Mouse (Mus musculus) hindbrain, embryonic 16.5 days (tissue): ENCODE results near the gene Slc5a10. TPM values are rescaled to one million over a fixed set of nuclear protein-coding genes. Genes with fewer than 3 reads are reported as not detected.
A peak's percentile ranks its signal among the peaks of the same experiment; 100 is the strongest.

Experiments
- ATAC-seq: fragments of 200-750 bp; cut with Nextera tagmentation; 2 replicates; pipeline ENCODE4 v1.8.0; 2017; ENCODE audit warnings: moderate TSS enrichment, moderate library complexity
- H3K27ac ChIP-seq: fragments of 300-500 bp; sonication (generic); 2 replicates; pipeline ENCODE4 v1.5.1; 2014; ENCODE audit warnings: low read depth, mild to moderate bottlenecking, control low read depth, low read length, moderate library complexity
- H3K27me3 ChIP-seq: fragments of 300-500 bp; sonication (generic); replicated peaks from 2 replicates; pipeline ENCODE4 v1.6.1; 2014; ENCODE audit warnings: low read length; ENCODE audit not compliant: control insufficient read depth, insufficient read depth
- H3K36me3 ChIP-seq: fragments of 300-500 bp; sonication (generic); 2 replicates; pipeline ENCODE4 v1.6.1; 2014; ENCODE audit warnings: mild to moderate bottlenecking, low read length, moderate library complexity, mixed read lengths; ENCODE audit not compliant: control insufficient read depth, insufficient read depth
- H3K4me1 ChIP-seq: fragments of 300-500 bp; sonication (generic); 2 replicates; pipeline ENCODE4 v1.6.1; 2014; ENCODE audit warnings: low read depth, low read length; ENCODE audit not compliant: control insufficient read depth, insufficient read depth
- H3K4me2 ChIP-seq: fragments of 300-500 bp; sonication (generic); 2 replicates; pipeline ENCODE4 v1.6.1; 2014; ENCODE audit warnings: mild to moderate bottlenecking, low read length, control low read depth, moderate library complexity
- H3K4me3 ChIP-seq: fragments of 300-500 bp; sonication (generic); 2 replicates; pipeline ENCODE4 v1.5.1; 2014; ENCODE audit warnings: mild to moderate bottlenecking, low read length, control low read depth, moderate library complexity
- H3K9ac ChIP-seq: fragments of 300-500 bp; sonication (generic); 2 replicates; pipeline ENCODE4 v1.6.1; 2014; ENCODE audit warnings: low read depth, mild to moderate bottlenecking, control low read depth, low read length, moderate library complexity
- H3K9me3 ChIP-seq: fragments of 300-500 bp; sonication (generic); 2 replicates; pipeline ENCODE4 v1.6.1; 2014; ENCODE audit warnings: mild to moderate bottlenecking, low read length, moderate library complexity; ENCODE audit not compliant: control insufficient read depth
- WGBS: fragments of 180-500 bp; shearing (Covaris S2); extraction: QIAGEN DNeasy Blood & Tissue Kit; methylation state at CpG from one replicate; pipeline ENCODE4 v1.1.7; 2014; 5-methylcytosine and 5-hydroxymethylcytosine counted together
- polyA plus RNA-seq: library from polyadenylated mRNA; unstranded; fragments of >200 nt; fragmentation: Nextera tagmentation; extraction: Ambion mirVana; gene quantifications from 2 replicates; pipeline ENCODE4 v1.2.1, GENCODE M21; 2015

The Slc5a10 gene
- polyA plus RNA-seq, 1 experiment from 2014 or later = not detected

DNA sequence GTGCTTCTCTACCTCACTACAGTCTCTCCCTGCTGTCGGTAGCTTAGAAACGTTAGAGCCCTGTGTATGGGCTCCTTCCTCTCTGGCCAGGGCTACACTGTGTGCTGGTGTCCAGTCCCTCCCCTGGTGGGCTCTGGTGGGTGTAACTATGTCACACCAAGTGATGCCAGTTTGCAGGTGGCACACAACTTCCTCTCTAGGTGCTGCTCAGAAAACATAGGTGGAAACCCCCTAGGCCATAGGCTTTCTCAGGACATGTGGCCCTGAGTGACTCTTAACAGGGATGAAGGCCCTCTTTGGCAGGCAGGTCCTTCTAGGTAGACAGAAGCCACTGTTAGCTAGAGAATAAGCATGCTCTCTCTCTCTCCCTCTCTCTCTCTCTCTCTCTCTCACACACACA is 63.2 kb downstream of the Slc5a10 start:
- no peak overlapping the region for H3K9ac ChIP-seq
- peaks cover 3% of the 10 kb centered on the region; the same call in 1 of the 2 replicates for H3K4me1 ChIP-seq
- no peak overlapping the region for H3K27ac ChIP-seq
- ATAC-seq = no peak
- no peak overlapping the region for H3K4me2 ChIP-seq
- H3K27me3 ChIP-seq = no peaks in the 10 kb centered on the region
- no peaks in the 10 kb centered on the region for H3K36me3 ChIP-seq
- no peaks in the 10 kb centered on the region for H3K9me3 ChIP-seq
- no peak overlapping the region for H3K4me3 ChIP-seq
- 68% methylated on average over 2 of the region's 2 CpGs for WGBS

DNA sequence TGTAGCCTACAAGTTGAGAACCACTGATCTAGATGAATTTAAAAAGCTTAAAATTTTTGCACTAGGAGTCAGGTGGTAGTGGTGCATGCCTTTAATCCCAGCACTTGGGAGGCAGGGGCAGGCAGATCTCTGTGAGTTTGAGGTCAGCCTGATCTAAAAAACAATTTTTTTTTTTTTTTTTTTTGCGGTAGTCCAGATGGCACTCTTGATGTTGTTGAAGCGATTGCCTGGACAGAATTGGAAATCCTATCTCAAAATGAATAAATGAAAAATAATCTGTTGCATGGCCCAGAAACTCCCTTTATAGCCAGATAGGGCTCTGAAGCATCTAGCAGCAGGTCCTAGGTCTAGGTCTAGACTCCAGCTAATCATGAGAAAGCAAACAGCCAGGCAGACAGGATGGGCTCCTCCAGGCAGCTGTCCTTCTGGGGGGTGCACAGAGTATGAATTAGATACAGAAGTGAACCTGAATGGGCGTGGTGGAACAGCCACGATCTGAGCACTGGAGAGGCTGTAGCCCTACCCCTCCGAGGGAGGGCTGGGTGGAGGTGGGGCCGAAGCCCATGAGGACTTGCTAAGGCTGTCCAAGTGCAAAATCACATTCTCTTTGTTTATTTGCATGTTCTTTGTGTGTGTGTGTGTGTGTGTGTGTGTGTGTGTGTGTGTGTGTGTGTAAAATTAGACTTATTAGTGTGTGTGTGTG is 64.3 kb downstream of the Slc5a10 start:
- no peaks in the 10 kb centered on the region for H3K27me3 ChIP-seq
- H3K4me3 ChIP-seq = no peak overlapping the region
- H3K4me1 ChIP-seq = peaks cover 3% of the 10 kb centered on the region; the same call in 1 of the 2 replicates
- no peak for ATAC-seq
- no peak overlapping the region for H3K27ac ChIP-seq
- 68% methylated on average over 6 of the region's 6 CpGs for WGBS
- H3K9ac ChIP-seq = no peak overlapping the region
- no peaks in the 10 kb centered on the region for H3K9me3 ChIP-seq
- no peak overlapping the region for H3K4me2 ChIP-seq
- H3K36me3 ChIP-seq = no peaks in the 10 kb centered on the region

DNA sequence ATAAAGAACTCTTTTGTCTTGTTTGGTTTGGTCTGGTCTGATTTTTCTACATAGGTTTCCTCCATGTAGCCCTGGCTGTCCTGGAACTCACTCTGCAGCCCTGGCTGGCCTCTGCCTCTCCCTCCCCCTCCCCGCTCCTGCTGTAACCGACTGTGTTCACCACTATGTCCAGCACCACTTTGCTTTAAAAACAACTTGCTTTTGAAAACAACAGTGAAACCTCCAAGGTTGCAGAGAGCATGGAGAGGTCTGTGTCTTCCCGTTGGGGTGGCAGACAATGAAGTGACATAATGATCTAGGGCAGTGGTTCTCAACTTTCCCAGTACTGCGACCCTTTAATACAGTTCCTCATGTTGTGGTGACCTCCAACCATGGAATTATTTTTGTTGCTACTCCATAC is 65.0 kb downstream of the Slc5a10 start:
- no peak overlapping the region for H3K9ac ChIP-seq
- 60% methylated on average over 4 of the region's 4 CpGs for whole genome bisulfite sequencing
- no peak for ATAC-seq
- H3K27ac ChIP-seq = no peak overlapping the region
- no peaks in the 10 kb centered on the region for H3K9me3 ChIP-seq
- H3K27me3 ChIP-seq = no peaks in the 10 kb centered on the region
- H3K4me3 ChIP-seq = no peak overlapping the region
- no peaks in the 10 kb centered on the region for H3K36me3 ChIP-seq
- H3K4me1 ChIP-seq = peaks cover 3% of the 10 kb centered on the region; the same call in 1 of the 2 replicates
- no peak overlapping the region for H3K4me2 ChIP-seq

DNA sequence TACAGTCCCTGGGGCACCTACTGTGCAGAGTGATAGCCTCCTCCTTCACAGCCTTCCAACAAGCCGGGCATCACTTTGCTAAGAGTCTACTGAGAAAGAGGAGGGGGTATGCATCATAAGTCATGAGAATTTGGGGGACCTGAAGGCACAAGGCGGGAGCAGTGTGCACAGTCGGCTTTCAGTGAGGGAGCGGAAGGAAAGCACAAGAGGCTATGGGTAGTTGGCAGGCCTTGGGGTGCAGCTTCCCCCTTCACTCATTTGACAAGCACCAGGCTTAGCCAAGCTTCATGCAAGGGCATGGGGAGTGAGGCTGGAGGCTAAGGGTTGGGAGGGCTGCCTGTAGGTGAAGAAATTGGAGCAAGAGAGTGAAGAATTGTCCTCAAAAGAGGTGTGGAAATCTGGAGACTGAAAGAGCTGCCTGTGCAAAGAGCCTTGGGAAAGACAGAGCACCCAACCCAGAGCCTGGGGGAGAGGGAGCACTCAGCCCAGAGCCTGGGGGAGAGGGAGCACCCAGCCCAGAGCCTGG is 65.8 kb downstream of the Slc5a10 start:
- 92% methylated on average over 4 of the region's 4 CpGs for WGBS
- no peaks in the 10 kb centered on the region for H3K36me3 ChIP-seq
- H3K9ac ChIP-seq = no peak overlapping the region
- no peak overlapping the region for H3K4me3 ChIP-seq
- ATAC-seq = no peak
- H3K27me3 ChIP-seq = no peaks in the 10 kb centered on the region
- H3K9me3 ChIP-seq = no peaks in the 10 kb centered on the region
- no peak overlapping the region for H3K4me2 ChIP-seq
- H3K4me1 ChIP-seq = peaks cover 3% of the 10 kb centered on the region; the same call in 1 of the 2 replicates
- H3K27ac ChIP-seq = no peak overlapping the region

- peak overlapping the region; percentile 10; the same call in 1 of the 2 replicates for H3K4me3 ChIP-seq
- ATAC-seq = no peak
- H3K36me3 ChIP-seq = no peaks in the 10 kb centered on the region
- H3K4me1 ChIP-seq = no peaks in the 10 kb centered on the region
- WGBS = 80% methylated on average over 2 of the region's 2 CpGs
- H3K27ac ChIP-seq = no peak overlapping the region
- H3K27me3 ChIP-seq = no peaks in the 10 kb centered on the region
- no peak overlapping the region for H3K9ac ChIP-seq
- H3K4me2 ChIP-seq = peak overlapping the region; percentile 3; the same call in 1 of the 2 replicates
- no peaks in the 10 kb centered on the region for H3K9me3 ChIP-seq
Observed at GRCm38 (mm10) chr11:61653568-61653967, 67.1 kb downstream of the Slc5a10 start.

DNA sequence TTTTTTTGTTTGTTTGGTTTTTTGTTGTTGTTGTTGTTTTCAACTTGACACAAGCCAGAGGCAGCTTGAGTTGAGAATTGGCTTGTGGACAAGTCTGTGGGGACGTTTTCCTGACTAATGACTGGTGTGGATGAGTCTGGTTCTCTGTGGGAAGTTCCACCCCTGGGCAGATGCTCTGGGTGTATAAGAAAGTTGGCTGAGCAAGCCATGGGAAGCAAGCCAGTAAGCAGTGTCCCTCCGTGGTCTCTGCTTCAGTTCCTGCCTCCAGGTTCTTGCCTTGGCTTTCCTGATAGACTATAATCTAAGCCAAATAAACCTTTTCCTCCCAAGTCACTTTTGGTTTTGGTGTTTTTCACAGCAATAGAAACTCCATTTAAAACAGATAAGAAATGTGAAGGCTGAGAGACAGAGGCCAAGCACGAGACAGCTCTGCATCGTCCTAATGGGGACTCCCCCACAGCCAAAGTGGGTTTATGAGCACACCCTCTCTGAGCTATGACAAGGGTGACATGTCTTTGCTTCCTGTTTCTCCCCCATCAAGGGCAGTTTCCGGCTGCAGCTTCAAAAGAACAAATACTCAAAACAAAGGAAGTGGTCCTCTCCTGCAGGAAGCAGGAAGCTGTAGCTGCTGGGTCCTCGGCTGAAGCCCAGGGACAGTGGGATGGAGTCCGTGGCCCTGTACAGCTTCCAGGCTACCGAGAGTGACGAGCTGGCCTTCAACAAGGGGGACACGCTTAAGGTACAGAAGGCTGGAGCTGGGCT is 67.8 kb downstream of the Slc5a10 start, which contains the start of gene Grap:
Grap (plus strand) TSS at position 580 of the 762 bp plus-strand sequence.
- ATAC-seq = no peak
- Histone ChIP-seq H3K27me3 (no peaks in the 10 kb centered on the region), H3K36me3 (no peaks in the 10 kb centered on the region), H3K27ac (no peak within 1 kb of the TSS), H3K4me3 (peak within 1 kb of the TSS; percentile 10; the same call in 1 of the 2 replicates), H3K9ac (no peak within 1 kb of the TSS), H3K4me1 (no peaks in the 10 kb centered on the region), H3K4me2 (peak within 1 kb of the TSS; percentile 3; the same call in 1 of the 2 replicates), H3K9me3 (no peaks in the 10 kb centered on the region)
- WGBS = 75% methylated on average over 10 of the region's 10 CpGs

DNA sequence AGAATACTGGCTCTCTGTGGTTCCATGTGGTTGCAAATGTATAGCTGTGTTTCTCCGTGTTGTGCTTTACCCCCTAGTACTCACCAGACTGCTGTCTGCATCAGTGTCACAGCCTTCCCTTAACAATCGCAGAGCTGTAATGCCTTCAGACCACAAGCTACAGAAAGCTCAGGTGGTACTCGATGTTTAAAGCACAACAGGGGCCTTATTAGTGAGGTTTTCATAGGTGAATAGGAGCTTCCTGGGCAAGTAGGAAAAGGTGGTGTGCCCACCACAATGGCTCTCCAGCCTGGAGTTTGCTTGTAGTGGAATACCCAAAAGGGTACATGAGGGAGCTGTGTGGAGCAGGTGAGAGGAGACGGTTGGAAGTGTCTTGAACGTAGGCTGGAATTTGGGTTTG is 68.4 kb downstream of the Slc5a10 start:
- H3K27ac ChIP-seq = no peak overlapping the region
- H3K36me3 ChIP-seq = no peaks in the 10 kb centered on the region
- WGBS = 90% methylated on average over 5 of the region's 5 CpGs
- ATAC-seq = no peak
- no peaks in the 10 kb centered on the region for H3K27me3 ChIP-seq
- no peak overlapping the region for H3K9ac ChIP-seq
- no peaks in the 10 kb centered on the region for H3K4me1 ChIP-seq
- no peaks in the 10 kb centered on the region for H3K9me3 ChIP-seq
- no peak overlapping the region for H3K4me2 ChIP-seq
- no peak overlapping the region for H3K4me3 ChIP-seq

GRCm38 (mm10) chr11:61650470-61651265 is 70.0 kb downstream of the Slc5a10 start:
- no peak overlapping the region for H3K9ac ChIP-seq
- H3K4me1 ChIP-seq = no peaks in the 10 kb centered on the region
- H3K4me3 ChIP-seq = no peak overlapping the region
- no peak overlapping the region for H3K27ac ChIP-seq
- H3K36me3 ChIP-seq = no peaks in the 10 kb centered on the region
- no peak for ATAC-seq
- no peaks in the 10 kb centered on the region for H3K27me3 ChIP-seq
- no peaks in the 10 kb centered on the region for H3K9me3 ChIP-seq
- H3K4me2 ChIP-seq = no peak overlapping the region
- 86% methylated on average over 9 of the region's 9 CpGs for WGBS
